Mouse (Mus musculus) small intestine, adult 2 months (tissue): ENCODE results near the gene Best1.

Source experiments
- CTCF ChIP-seq: fragments of 200-500 bp; IDR thresholded peaks from 2 replicates; pipeline ENCODE4 v1.5.1; 2012; ENCODE audit warnings: low read depth, mild to moderate bottlenecking, control low read depth, inconsistent platforms, low read length, moderate library complexity, mixed read lengths; ENCODE audit not compliant: insufficient replicate concordance, insufficient read length; ENCODE audit errors: extremely low read depth
- POLR2A ChIP-seq: fragments of 200-500 bp; IDR thresholded peaks from 2 replicates; pipeline ENCODE4 v1.6.1; 2012; ENCODE audit warnings: low read depth, mild to moderate bottlenecking, control low read depth, inconsistent platforms, low read length, moderate library complexity

- TF ChIP-seq CTCF (no peak), POLR2A (no peak)
These were observed 46.6 kb downstream of the Best1 start for GRCm38 (mm10) chr19:9954811-9955202.
